Mouse (Mus musculus) testis, adult 2 months (tissue): ENCODE results near the gene Map2k6.

Experiments used
- CTCF ChIP-seq: fragments of 200-500 bp; IDR thresholded peaks from 2 replicates; pipeline ENCODE4 v1.5.1; 2012; ENCODE audit warnings: low read depth, mild to moderate bottlenecking, inconsistent platforms, low read length, moderate library complexity; ENCODE audit not compliant: control insufficient read depth, insufficient read depth, insufficient replicate concordance
- POLR2A ChIP-seq: fragments of 200-500 bp; IDR thresholded peaks from 2 replicates; pipeline ENCODE4 v1.6.1; 2012; ENCODE audit warnings: low read depth, mild to moderate bottlenecking, inconsistent platforms, low read length, moderate library complexity; ENCODE audit not compliant: control insufficient read depth

GRCm38 (mm10) chr11:110497743-110498142 lies 98.8 kb downstream of the Map2k6 start:
- TF ChIP-seq CTCF (no peak), POLR2A (no peak)
